Mouse (Mus musculus) heart, postnatal 10 days (tissue): ENCODE results near the gene Tns2. TPM values are rescaled to one million over a fixed set of nuclear protein-coding genes. Genes with fewer than 3 reads are reported as not detected.
"Not testable (repeated sequence)": the region's sequence is repeated elsewhere in the genome, so short reads cannot be mapped to it uniquely, and the experiment has no call there.

ENCODE experiments used
- DNase-seq, 2 experiments: peaks; one replicate each; pipeline ENCODE4 v3.0.0; 2021
- intact Hi-C: fragments of 180-260 bp; cut with DNase I; formaldehyde crosslinking; loops from one replicate; pipeline ENCODE4 v1.15.1; 2025
- total RNA-seq, 2 experiments: library from RNA; stranded (reverse); gene quantifications; 2 replicates each; pipeline ENCODE4 v1.2.3; 2021

The Tns2 gene
- 100 to 1,000 TPM in 1 of 2 experiments, 10 to 100 TPM in 1; 95.1 to 108 TPM for total RNA-seq

DNA sequence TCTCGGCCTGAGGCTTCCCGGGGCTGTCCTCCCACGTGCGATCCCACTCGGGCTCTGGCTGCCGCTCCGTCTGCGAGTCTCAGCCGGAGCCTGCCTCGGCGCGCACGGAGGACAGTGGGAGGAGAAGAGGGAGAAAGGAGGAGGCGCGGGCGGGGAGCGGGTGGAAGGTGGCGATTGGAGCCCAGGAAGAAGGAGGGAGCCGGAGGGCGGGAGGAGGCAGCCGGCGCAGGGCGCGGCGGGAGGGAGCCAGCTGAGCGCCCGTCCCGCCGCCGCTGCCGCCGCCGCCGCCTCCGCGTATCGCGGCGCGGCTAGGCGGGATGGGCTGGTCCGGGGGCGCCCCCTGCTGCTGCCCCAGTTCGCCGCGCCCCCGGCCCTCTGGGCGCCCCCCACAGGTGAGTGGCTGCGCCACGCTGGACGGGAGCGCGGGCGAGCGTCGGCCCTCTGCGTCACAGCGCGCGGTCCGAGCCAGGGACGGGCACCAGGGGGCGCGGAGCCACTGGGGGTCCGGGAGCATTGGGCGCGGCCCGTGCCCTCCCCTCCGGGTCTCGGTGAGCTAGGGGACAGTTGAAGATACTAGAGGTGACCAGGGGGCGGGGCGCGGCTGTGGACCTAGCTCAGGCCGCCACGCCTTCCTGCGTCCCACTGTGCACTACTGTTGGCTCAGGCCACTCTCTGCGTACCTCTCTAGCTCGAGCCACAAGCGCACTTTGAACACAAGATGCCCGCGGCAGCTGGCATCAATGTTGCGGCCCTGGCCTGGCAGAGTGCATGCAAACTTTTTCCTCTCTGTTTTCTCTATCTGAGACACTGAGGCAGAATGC lies at the start of gene Tns2:
Gene Tns2, plus strand, starts transcription at position 253 of the 821 bp plus-strand sequence.
- DNase-seq, result peak; percentile 87 to 88
- intact Hi-C loops, result no loop called here

GRCm38 (mm10) chr15:102051920-102052683 lies 48.1 kb upstream of the Tns2 start:
- peak; percentile 53 to 62 for DNase-seq
- intact Hi-C loops, result no loop called here

DNA sequence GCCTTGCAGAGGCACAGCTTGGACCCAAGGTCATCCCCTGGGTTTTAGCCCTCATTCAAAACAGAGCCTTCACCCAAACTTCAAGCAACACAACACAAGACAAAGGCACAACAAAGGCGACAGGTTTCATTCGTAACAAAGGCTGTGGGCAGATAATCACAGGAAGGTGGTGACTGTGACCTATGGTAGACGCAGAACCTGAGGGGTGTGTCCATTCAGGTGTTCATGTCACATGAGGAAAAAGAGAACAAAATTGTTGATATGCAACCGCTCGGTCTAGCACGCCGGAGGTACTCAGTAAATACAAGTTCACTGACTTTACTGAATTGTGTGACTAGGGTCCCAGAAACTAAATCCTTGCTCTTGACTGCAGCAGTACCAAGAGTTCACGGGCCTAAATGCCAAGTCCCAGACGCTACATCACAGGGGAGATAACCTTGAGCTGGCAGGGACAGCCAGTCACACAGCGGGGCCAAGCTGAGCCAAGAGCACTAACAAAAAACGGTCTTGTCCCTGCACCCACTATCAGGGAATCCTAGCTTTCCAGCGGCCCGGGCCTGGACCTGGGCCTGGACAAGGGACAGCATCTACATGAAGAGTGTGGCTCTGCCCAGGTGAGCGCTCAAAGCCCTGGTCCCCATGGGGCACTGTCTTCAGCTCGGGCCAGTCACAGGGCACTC lies 43.6 kb upstream of the Tns2 start:
- intact Hi-C loops, result no loop called here
- peak in 1 of 2 experiments; percentile 58 for DNase-seq

DNA sequence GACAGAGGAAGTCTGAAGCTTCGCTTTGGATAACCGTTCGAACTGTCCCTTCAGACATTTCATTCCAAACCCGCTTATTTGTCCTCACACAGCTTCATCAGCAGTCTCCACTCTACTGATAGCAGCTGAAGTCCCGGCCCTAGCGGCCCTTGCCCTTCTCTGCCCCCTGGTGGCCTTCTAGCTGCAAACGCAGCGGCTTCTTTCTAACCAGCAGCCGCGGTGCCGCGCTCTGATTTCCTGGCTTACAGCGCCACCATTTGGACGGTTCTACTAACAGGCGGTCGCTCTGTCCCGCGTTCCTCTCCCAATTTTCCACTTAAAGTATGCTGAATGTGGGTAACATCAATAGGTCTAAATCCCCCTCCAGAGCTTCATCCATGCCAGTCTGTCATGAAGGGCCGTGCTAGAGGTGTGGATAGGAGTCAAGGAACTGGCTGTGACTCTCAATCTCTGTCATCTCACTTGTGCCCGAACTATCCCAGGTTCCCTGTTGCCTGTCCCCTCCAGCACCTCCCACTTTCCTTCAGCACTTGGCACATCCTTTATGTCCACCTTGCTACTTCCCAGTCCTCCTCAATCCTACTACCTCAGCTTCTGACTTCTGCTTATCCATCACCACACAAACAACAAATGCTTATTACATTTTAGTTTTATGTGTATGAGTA lies 34.4 kb upstream of the Tns2 start:
- intact Hi-C loops, result loop anchor here (1.0 to 5.0 kb wide), 3 partner anchors 77 to 728 kb away; no protein-coding TSS in a partner anchor
- peak; percentile 95 to 97 for DNase-seq

DNA sequence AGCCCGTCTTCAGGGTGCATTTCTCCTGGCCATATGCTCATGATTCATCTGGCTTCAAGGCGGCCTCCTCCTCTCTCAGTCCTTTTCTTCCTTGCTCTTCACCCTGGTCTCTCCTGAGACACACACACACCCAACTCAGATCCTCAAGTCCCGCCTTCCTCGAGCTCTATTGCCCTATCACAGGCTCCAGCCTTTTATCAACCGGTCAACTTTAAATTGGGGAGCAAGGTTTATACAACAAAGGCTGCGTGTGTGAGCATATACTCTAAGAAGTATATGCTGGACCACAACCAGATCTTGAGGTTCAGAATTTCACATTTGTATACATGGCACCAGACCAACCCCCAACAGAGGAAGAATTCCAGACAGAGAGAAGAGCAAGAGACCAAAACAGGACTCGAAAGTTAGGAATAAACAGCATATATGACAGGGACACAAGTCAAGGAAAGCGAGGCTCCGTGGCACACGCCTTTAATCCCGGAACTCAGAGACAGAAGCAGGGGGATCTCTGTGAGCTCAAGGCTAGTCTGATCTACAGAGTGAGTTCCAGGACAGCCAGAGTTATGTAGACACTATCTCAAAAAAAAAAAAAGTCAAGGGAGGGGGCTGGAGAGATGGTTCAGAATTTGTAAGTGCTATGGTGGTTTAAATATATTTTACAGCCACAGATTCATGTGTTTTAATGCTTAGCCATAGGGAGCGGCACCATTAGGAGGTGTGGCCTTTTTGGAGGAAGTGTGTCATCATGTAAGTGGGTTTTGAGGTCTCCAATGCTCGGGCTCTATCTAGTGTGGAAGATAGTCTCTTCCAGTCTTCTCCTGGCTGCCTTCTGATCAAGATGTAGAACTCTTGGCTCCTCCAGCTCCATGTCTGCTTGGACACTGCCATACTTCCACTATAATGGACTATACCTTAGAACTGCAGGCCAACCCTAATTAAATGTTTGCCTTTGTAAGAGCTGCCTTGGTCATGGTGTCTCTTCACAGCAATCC lies 29.4 kb upstream of the Tns2 start:
- DNase-seq, result no peak
- intact Hi-C loops, result no loop called here

DNA sequence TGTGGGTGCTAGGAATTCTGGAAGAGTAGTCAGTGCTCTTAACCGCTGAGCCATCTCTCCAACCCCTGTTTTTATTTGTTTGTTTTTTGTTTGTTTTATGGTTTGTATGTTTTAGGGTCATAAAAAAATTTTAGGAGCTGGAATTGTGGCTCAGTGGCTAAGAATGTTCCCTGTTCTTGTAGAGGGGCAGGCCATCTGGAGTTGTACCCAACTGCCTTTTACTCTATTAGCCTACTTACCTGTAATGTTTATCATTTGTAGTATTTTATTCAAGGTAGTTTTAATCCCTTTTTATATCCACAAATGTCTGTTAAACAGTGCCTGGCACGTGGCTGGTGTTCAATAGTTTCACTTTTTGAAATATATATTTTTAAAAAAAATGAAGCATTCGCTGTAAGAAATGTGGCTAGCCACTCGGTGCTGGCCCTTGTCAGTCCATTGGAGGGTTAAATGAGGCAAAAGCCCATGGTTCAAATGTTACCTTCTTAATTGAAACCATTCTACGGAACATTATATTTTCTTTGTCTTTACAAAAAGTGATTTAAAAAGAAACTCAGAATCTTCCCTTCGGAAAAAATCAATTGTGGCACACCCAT lies 27.2 kb upstream of the Tns2 start:
- DNase-seq, result no peak
- intact Hi-C loops, result no loop called here

DNA sequence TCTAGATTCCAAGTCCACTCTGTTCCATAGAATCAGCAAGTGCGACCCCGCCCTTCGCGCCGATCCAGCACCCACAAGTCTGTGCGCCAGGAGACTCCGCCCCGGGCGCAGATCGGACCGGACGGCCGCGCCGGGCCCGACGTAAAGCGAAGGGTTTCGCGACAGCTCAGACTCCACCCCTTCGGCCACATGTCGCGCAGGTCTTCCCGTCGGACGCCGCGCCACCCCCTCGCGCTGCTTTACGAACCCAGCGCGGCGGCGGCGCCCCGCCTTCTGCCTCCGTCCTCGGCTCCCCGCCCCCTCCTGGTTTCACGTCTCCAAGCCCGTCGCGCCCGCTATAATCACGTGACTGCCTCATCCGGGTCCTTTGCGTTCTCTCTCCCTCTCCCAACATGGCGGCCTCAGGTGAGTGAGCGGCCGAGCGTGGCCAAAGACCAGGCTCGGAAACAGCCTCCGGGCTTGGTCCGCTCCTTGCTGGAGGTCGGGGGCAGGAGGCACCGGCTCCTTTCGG lies 26.6 kb upstream of the Tns2 start, which contains the start of gene Eif4b:
Gene Eif4b, plus strand, starts transcription at position 215 of the 511 bp plus-strand sequence.
- peak; percentile 99 for DNase-seq
- intact Hi-C loops, result loop anchor here (2.0 kb wide), 1 partner anchor 19 kb away; no protein-coding TSS in a partner anchor

DNA sequence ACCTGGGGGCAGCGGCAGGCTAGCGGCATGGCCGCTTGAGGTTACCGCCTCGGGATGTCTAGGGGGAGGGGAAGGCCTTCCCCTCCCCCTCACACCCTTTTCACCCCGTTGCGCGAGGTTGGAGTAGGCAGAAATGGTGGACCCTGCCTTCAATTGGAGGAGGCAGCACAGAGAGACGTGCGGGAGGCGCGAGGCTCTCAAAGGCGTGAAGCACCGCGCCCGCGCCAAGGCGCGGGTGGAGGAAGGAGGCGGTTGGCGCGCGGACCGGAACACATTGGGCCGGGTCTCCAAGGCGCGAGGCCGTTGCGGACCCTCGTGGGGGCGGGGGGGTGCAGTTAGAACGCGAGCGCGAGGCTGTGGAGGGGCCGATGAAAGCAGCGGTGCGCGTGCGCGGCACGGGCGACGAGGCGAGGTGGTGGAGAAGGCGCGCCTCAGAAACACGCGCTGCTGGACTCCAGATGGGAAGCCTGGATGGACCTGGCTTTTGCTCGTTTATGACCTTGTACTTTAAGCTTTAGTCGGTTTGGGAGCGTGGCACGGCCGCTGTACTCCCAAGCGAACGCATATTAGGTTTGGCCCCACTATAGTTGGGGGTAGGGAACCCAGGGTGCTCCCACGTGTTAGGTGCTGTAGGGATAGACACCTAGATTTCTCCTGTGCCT lies 26.0 kb upstream of the Tns2 start:
- intact Hi-C loops, result loop anchor here (2.0 kb wide), 1 partner anchor 19 kb away; no protein-coding TSS in a partner anchor
- peak; percentile 66 to 70 for DNase-seq

DNA sequence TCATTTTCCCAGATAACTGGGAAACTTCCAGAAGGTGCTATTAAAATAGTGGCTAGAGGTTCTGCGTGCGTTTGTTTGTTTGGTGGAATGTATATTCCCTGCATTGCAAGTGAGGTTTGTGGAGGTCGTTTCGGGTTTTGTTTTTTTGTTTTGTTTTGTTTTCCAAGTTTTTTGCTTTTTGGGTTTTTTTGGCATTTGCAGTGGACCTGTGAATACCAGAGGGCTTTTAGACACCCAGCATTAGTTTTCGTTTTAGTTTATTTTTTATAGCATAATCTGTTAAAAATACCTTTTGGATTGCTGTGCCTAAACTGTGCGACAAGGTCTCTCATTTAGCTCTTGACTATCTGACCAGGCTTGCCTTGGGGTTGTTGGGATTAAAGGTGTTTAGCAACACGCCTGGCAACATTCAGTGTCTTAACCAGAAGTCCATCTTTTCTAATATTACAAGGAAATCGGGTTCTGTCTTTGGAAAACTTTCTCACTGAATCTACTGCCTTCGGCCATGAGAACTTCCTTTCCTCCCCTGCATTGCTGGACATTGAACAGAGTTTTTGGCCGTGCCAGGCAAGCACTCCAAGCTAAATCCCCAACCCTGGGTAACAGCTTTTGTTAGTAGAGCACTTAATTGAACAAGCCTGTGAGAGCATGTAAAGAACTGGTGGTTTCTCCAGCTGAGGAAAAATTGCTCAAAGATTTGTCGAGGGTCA lies 25.2 kb upstream of the Tns2 start:
- no peak for DNase-seq
- intact Hi-C loops, result loop anchor here (2.0 kb wide), 1 partner anchor 18 kb away; no protein-coding TSS in a partner anchor

DNA sequence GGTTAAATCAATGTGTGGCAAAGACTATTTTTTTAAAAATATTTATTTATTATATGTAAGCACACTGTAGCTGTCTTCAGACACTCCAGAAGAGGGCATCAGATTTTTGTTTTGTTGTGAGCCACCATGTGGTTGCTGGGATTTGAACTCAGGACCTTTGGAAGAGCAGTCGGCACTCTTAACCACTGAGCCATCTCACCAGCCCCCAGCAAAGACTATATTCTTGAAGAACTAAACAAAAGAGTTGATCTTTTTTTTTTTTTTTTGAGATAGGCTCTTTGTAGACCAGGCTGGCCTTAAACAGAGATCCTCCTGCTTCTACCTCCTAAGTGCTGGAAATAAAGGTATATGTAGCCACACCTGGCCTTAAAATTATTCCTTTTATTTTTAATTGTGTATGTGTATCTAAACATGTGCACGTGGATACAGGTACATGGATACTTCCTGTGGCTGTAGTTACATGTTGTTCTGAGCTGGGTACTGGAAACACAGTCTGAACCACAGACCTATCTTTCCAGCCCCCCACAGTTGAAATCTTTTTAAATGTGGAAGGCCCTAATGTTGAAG lies 23.0 kb upstream of the Tns2 start:
- intact Hi-C loops, result no loop called here
- no peak for DNase-seq

GRCm38 (mm10) chr15:102079221-102079620 lies 21.0 kb upstream of the Tns2 start:
- intact Hi-C loops, result no loop called here

DNA sequence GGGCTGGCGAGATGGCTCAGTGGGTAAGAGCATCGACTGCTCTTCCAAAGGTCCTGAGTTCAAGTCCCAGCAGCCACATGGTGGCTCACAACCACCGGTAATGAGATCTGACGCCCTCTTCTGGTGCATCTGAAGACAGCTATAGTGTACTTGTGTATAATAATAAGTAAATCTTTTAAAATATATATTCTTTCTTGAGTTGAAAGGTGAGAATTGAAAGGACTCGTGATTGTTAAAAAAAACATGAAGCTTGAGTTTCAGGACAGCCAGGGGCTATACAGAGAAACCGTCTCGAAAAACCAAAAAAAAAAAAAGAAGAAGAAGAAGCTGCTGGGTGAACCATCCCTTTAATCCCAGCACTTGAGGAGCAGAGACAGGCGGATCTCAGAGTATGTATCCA lies 20.3 kb upstream of the Tns2 start:
- intact Hi-C loops, DNase-seq: not testable (repeated sequence)

More at GRCm38 (mm10) chr15:102079221-102079620, 21.0 kb upstream of the Tns2 start:
- DNase-seq, result no peak

DNA sequence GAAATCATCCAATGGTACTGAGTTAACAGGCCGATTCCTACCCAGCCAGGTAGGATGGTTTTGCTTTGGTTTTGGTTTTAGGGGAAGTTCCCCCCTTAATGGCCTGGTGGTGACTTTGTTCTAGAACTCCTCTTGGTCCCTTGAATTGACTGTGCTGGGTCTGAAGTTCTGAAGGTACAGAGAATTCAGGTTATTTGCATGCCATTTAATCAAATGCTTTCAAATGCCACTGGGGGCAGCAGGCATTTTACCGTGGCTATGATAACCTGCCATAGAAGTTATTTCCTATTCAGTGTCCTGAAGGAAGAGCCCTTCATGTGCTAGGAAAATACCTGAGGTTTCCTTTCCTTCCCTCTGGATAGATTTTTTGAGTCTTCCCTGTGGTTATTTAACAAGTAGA lies 19.8 kb upstream of the Tns2 start:
- intact Hi-C loops, result no loop called here
- no peak for DNase-seq

- no peak for DNase-seq
- intact Hi-C loops, result no loop called here
Measured at GRCm38 (mm10) chr15:102082148-102082547, 18.1 kb upstream of the Tns2 start.

DNA sequence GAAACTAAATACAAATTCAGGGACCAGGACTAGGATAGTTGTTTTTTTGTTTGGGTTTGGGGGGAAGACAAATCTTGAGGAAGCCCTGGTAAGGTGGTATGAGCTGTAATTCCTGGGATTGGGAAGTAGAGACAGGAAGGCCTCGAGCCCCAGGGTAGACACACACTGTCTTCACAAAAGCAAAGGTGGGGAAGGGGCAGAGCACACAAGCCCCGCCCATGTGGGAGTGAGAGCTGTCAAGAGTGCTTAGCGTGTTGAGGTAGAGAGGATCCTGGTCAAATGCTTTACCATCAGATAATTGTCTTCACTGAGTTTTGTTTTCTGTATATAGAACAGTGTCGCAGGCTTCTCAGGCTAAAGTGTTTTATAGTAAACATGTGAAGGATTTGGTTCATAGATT lies 17.2 kb upstream of the Tns2 start:
- no peak for DNase-seq
- intact Hi-C loops, result no loop called here

DNA sequence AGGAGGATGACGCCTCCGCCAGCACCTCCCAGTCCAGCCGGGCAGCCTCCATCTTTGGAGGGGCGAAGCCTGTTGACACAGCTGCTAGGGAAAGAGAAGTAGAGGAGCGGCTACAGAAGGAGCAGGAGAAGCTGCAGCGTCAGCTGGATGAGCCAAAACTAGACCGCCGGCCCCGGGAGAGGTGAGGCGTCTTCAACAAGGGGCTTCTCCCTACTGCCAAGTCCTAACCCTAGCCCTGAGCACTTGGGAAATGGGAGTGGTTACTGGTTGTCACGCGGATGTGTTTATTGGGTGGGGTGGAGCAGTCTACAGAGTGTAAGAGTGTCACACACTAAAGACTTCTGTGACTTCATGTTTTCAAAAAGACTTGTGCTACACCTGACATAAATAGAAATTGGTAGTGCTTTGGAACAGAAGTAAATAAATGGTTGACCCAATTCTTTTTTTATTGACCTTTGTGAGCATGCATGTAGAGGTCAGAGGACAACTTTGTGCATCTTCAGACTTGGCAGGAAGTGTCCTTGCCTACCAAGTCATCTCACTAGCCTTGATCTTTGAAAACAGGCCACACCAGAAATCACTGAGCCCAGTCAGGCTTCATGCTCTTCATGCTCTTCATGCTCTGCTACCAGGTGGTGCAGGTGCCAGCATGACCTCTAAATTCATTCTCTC lies 10.2 kb upstream of the Tns2 start:
- intact Hi-C loops, result no loop called here
- DNase-seq, result no peak
